Mouse (Mus musculus) small intestine, adult 2 months (tissue): ENCODE measurements around the gene Acap2. TPM values are rescaled to one million over a fixed set of nuclear protein-coding genes. Genes with fewer than 3 reads are reported as not detected.

Source experiments
- H3K27ac ChIP-seq: fragments of 200-500 bp; 2 replicates; pipeline ENCODE4 v1.5.1; 2012; ENCODE audit warnings: low read depth, low read length, control low read depth, inconsistent platforms; ENCODE audit not compliant: insufficient read depth
- H3K27me3 ChIP-seq: fragments of 200-500 bp; 2 replicates; pipeline ENCODE4 v1.6.1; 2012; ENCODE audit warnings: mild to moderate bottlenecking, moderate library complexity, low read length, inconsistent platforms; ENCODE audit not compliant: control insufficient read depth, insufficient read depth
- H3K36me3 ChIP-seq: fragments of 200-500 bp; 2 replicates; pipeline ENCODE4 v1.6.1; 2012; ENCODE audit warnings: mild to moderate bottlenecking, low read length, control low read depth, inconsistent platforms; ENCODE audit not compliant: control insufficient read depth, insufficient read depth
- H3K4me1 ChIP-seq: fragments of 200-500 bp; 2 replicates; pipeline ENCODE4 v1.6.1; 2012; ENCODE audit warnings: low read length, inconsistent platforms, mixed read lengths; ENCODE audit not compliant: control insufficient read depth, insufficient read depth, insufficient read length
- H3K4me3 ChIP-seq: fragments of 200-500 bp; 2 replicates; pipeline ENCODE4 v1.5.1; 2012; ENCODE audit warnings: low read depth, mild to moderate bottlenecking, control low read depth, inconsistent platforms, low read length, moderate library complexity
- CTCF ChIP-seq: fragments of 200-500 bp; IDR thresholded peaks from 2 replicates; pipeline ENCODE4 v1.5.1; 2012; ENCODE audit warnings: low read depth, mild to moderate bottlenecking, control low read depth, inconsistent platforms, low read length, moderate library complexity, mixed read lengths; ENCODE audit not compliant: insufficient replicate concordance, insufficient read length; ENCODE audit errors: extremely low read depth
- POLR2A ChIP-seq: fragments of 200-500 bp; IDR thresholded peaks from 2 replicates; pipeline ENCODE4 v1.6.1; 2012; ENCODE audit warnings: low read depth, mild to moderate bottlenecking, control low read depth, inconsistent platforms, low read length, moderate library complexity
- WGBS: fragments of 180-500 bp; shearing (Covaris S2); methylation state at CpG from one replicate; pipeline ENCODE4 v1.1.7; 2018; 5-methylcytosine and 5-hydroxymethylcytosine counted together
- polyA plus RNA-seq: library from polyadenylated mRNA; depleted of rRNA; stranded (reverse); fragments of >200 nt; gene quantifications from 2 replicates; pipeline ENCODE4 v1.2.3, GENCODE M21; 2012

Acap2 gene
- polyA plus RNA-seq, 1 experiment = 9.1 TPM

- Histone ChIP-seq H3K4me1 (peaks cover 17% of the 10 kb centered on the region), H3K27me3 (no peaks in the 10 kb centered on the region), H3K36me3 (no peaks in the 10 kb centered on the region; the same call in 1 of the 2 replicates), H3K4me3 (no peak overlapping the region), H3K27ac (no peak overlapping the region)
- TF ChIP-seq CTCF (no peak), POLR2A (no peak)
- 39% methylated on average over 6 of the region's 6 CpGs for WGBS
These were observed 148.2 kb downstream of the Acap2 start for GRCm38 (mm10) chr16:31052812-31053211.

DNA sequence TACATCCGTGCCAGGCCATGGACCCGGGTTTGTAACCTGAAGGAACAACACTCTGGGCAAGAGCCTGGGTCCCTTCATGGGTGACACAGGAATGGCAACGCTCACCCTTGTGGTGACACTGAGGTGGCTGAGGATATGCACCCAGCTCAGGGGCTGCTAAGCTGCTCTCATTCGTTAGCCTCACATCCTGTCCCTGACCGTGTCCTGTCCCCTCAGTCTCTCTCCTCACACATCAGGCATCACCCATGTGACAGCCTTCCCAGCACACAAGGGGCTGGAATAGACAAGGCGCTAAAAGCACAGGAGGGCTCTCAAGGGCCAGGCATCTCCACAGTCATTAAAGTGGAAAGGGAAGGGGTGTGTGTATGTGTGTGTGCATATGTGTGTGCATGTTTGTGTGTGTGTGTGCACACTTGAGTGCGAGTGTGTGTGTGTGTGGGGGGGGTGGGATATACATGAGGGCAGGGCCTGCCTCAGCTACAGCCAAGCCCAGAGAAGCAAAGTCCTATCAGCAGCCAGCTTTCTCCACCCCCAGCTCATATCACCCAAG, 148.8 kb downstream of the Acap2 start:
- Histone ChIP-seq H3K36me3 (no peaks in the 10 kb centered on the region; the same call in 1 of the 2 replicates), H3K27ac (no peak overlapping the region), H3K4me3 (no peak overlapping the region), H3K27me3 (no peaks in the 10 kb centered on the region), H3K4me1 (peaks cover 17% of the 10 kb centered on the region)
- TF ChIP-seq POLR2A = no peak
- no peak for TF ChIP-seq CTCF
- WGBS = 65% methylated on average over 7 of the region's 7 CpGs

GRCm38 (mm10) chr16:31050701-31051100, 150.3 kb downstream of the Acap2 start:
- WGBS = 33% methylated on average over 7 of the region's 7 CpGs
- Histone ChIP-seq H3K4me3 (no peak overlapping the region), H3K27ac (no peak overlapping the region), H3K4me1 (peaks cover 17% of the 10 kb centered on the region), H3K36me3 (no peaks in the 10 kb centered on the region; the same call in 1 of the 2 replicates), H3K27me3 (no peaks in the 10 kb centered on the region)
- TF ChIP-seq POLR2A = no peak
- TF ChIP-seq CTCF = no peak

GRCm38 (mm10) chr16:31048194-31048593, 152.9 kb downstream of the Acap2 start:
- no peak for TF ChIP-seq POLR2A
- no peak for TF ChIP-seq CTCF
- whole genome bisulfite sequencing = 54% methylated on average over 6 of the region's 6 CpGs
- peaks cover 17% of the 10 kb centered on the region for H3K4me1 ChIP-seq
- no peak overlapping the region for H3K4me3 ChIP-seq
- no peaks in the 10 kb centered on the region; the same call in 1 of the 2 replicates for H3K36me3 ChIP-seq
- H3K27ac ChIP-seq = no peak overlapping the region
- H3K27me3 ChIP-seq = no peaks in the 10 kb centered on the region

DNA sequence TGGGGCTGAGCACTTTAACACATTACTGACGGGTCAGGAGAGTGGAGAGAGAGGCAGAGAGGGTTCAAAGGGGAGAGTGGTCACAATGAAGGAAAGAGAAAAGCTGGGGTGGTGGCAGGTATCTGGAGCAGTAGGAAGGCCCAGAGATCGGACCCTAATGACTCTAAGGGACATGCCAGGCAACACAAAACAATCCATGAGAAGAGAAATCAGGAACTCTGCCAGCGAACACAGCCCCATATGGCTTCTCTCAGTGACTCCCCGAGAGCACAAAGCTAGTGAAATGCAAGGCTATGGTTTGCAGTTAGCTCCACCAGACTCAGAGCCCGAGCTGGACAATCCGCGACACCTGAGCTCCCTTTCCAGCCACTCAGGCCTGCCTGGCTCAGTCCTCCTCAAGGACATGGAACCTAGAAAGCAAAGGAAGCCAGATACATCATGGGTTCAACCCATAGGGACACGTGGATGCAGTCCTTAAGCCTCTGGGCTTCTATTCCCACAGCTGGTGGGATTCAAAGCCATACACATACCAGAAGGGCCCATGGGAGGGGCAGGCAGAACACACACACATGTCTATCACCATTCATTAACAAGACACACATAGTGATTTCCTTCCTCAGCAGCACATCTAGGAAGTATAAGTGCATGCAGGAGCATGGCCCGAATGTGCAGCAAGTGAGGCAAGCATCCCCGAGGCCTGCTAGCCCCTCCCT, 153.7 kb downstream of the Acap2 start:
- no peaks in the 10 kb centered on the region for H3K27me3 ChIP-seq
- no peak overlapping the region for H3K4me3 ChIP-seq
- no peak overlapping the region for H3K27ac ChIP-seq
- no peak for TF ChIP-seq POLR2A
- no peak for TF ChIP-seq CTCF
- H3K36me3 ChIP-seq = no peaks in the 10 kb centered on the region; the same call in 1 of the 2 replicates
- peaks cover 13% of the 10 kb centered on the region for H3K4me1 ChIP-seq
- 83% methylated on average over 10 of the region's 10 CpGs for WGBS

DNA sequence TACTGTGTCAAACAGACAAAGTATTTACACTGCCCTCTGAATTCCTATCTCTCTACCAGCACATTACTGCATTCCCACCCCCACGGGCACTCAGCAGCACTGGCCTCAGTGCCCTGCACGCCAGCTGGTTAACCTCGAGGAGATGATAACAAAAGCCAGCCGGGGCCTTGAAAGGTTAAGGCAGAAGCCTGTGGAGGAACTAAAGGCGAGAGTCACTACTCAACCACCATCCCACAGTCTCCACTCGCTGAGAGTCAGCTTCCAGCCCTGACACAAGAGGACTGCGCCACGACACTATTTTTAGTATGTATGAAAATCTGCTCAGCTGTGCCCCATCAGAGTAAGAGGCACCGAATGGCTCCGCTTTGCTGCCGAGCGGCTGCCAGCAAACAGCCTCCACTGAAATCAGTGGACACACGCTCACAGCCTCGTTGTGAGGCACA, 154.8 kb downstream of the Acap2 start:
- TF ChIP-seq CTCF (no peak), POLR2A (no peak)

DNA sequence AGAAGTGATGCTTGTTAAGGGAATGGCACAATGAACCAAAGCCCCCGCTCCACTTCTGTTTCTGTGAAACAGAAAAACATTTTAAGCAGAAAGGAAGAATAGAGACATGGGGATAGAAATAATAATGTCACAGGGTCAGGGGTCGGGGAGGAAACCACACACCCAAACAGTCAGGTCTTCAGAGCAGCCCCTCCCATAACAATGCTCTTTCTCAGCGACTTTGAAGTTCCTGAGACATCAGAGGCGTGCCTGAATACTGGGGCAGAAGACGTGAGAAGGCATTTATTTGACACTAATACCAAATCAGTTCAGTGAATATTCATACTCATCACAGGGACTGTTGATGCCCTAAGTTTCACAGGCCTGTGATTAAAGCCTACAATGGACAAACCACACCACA, 155.8 kb downstream of the Acap2 start:
- Histone ChIP-seq H3K4me3 (no peak overlapping the region), H3K36me3 (no peaks in the 10 kb centered on the region; the same call in 1 of the 2 replicates), H3K27ac (no peak overlapping the region), H3K4me1 (no peaks in the 10 kb centered on the region; the same call in 1 of the 2 replicates), H3K27me3 (no peaks in the 10 kb centered on the region)
- 76% methylated on average over 5 of the region's 5 CpGs for WGBS
- TF ChIP-seq POLR2A (no peak), CTCF (no peak)

More for the DNA sequence above, 154.8 kb downstream of the Acap2 start:
- H3K4me1 ChIP-seq = peaks cover 8% of the 10 kb centered on the region
- no peak overlapping the region for H3K27ac ChIP-seq
- no peak overlapping the region for H3K4me3 ChIP-seq
- no peaks in the 10 kb centered on the region; the same call in 1 of the 2 replicates for H3K36me3 ChIP-seq
- H3K27me3 ChIP-seq = no peaks in the 10 kb centered on the region
- WGBS = 75% methylated on average over 14 of the region's 14 CpGs
